Mouse (Mus musculus): ENCODE measurements around the gene Slc4a11. TPM values are rescaled to one million over a fixed set of nuclear protein-coding genes. Genes with fewer than 3 reads are reported as not detected.
"Not testable (repeated sequence)": the region's sequence is repeated elsewhere in the genome, so short reads cannot be mapped to it uniquely, and the experiment has no call there.

Gene Slc4a11
- polyA plus RNA-seq, 1 experiment from 2014 or later, result 0.15 TPM

DNA sequence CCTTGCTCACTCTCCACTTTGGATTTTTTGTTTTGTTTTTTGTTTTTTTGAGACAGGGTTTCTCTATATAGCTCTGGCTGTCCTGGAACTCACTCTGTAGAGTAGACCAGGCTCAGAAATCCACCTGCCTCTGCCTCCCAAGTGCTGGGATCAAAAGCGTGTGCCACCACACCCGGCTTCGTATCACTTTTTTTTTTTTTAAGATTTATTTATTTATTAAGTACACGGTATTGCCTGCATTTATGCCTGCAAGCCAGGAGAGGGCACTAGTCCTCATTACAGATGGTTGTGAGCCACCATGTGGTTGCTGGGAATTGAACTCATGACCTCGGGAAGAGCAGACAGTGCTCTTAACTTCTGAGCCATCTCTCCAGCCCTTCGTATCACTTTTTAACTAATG is 48.3 kb downstream of the Slc4a11 start:
- not testable (repeated sequence) for ATAC-seq (ENCODE audit: low FRiP score); H3K4me3 ChIP-seq (ENCODE audit: low read depth, low read length); DNase-seq (ENCODE audit: low spot score); H3K27ac ChIP-seq (ENCODE audit: low read depth, low read length); H3K9me3 ChIP-seq (ENCODE audit: control insufficient read depth, low read length); H3K9ac ChIP-seq (ENCODE audit: low read depth, low read length); H3K27me3 ChIP-seq (ENCODE audit: control insufficient read depth, insufficient read depth, low read length); H3K4me2 ChIP-seq (replicated peaks; ENCODE audit: low read depth, low read length); H3K36me3 ChIP-seq (ENCODE audit: control insufficient read depth, insufficient read depth, low read length); H3K4me1 ChIP-seq (replicated peaks; ENCODE audit: control insufficient read depth, insufficient read depth, low read length)
- WGBS, result 84% methylated on average over 6 of the region's 6 CpGs

DNA sequence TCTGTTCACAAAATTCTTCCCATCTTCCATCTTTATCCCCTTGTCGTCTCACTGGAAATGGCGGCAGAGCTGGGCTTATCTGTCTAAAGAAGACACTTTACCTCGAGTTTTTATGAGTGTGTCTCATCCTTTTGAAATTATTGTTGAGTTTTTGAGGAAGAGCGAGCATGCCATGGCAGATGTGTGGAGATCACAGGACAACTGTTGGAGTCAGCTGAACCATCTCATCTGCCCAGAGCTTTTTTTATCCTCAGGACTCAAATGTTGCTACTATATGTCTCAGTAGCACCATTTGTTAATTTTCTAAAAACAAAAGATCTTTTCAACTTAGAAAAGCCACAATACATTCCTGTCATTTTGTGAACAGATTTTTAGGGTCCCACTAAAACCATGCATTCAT is 52.1 kb downstream of the Slc4a11 start:
- no peak for DNase-seq (ENCODE audit: low spot score)
- H3K36me3 ChIP-seq (ENCODE audit: control insufficient read depth, insufficient read depth, low read length), result no peaks in the 10 kb centered on the region
- ATAC-seq (ENCODE audit: low FRiP score), result no peak
- H3K4me3 ChIP-seq (ENCODE audit: low read depth, low read length), result no peak overlapping the region
- H3K9me3 ChIP-seq (ENCODE audit: control insufficient read depth, low read length), result no peaks in the 10 kb centered on the region
- no peak overlapping the region for H3K4me2 ChIP-seq (replicated peaks; ENCODE audit: low read depth, low read length)
- H3K27ac ChIP-seq (ENCODE audit: low read depth, low read length), result no peak overlapping the region
- H3K9ac ChIP-seq (ENCODE audit: low read depth, low read length), result no peak overlapping the region
- peaks cover 2% of the 10 kb centered on the region; the same call in 1 of the 2 replicates for H3K27me3 ChIP-seq (ENCODE audit: control insufficient read depth, insufficient read depth, low read length)
- H3K4me1 ChIP-seq (replicated peaks; ENCODE audit: control insufficient read depth, insufficient read depth, low read length), result peaks cover 2% of the 10 kb centered on the region; the same call in 1 of the 2 replicates
- 86% methylated on average over 4 of the region's 4 CpGs for WGBS

DNA sequence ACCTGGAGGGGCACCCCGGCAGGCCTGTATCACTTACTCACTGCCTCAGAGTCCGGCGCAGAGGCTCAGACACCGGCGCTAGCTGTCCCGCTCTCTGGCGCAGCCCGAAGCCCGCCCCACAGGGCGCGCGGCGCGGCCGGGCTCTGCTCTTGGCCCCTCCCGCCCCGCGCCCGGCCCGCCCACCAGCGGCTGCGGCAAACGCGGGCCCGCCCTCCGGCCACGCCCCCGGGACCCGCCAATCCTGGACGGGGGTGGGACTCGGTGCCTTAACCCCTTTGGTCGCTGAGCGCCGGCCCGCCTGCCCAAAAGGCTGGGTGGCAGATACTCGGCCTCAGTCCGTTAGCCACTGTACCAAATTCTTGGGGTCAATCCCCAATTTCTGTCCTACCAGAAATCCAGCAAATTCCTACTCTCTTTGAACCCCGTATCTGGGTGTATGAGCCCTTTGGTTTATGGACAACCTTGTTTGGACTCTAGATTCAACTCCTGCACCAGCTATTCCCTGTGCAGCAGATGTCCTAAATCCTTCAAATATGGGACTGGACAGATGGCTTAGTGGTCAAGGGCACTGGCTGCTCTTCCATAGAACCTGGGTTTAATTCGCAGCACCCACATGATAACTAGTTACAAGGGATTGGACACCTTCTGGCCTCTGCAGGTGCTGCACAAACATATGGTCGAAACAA is 54.5 kb downstream of the Slc4a11 start, which contains the start of gene Lzts3:
Lzts3 (minus strand) TSS at position 120 of the 686 bp plus-strand sequence.
- H3K36me3 ChIP-seq (ENCODE audit: control insufficient read depth, insufficient read depth, low read length), result no peaks in the 10 kb centered on the region
- ATAC-seq (ENCODE audit: low FRiP score) (peak; percentile 96), DNase-seq (ENCODE audit: low spot score) (peak; percentile 96)
- peak within 1 kb of the TSS; percentile 64 for H3K4me3 ChIP-seq (ENCODE audit: low read depth, low read length)
- peaks cover 2% of the 10 kb centered on the region; the same call in 1 of the 2 replicates for H3K4me1 ChIP-seq (replicated peaks; ENCODE audit: control insufficient read depth, insufficient read depth, low read length)
- H3K4me2 ChIP-seq (replicated peaks; ENCODE audit: low read depth, low read length), result peak within 1 kb of the TSS; percentile 98
- peak within 1 kb of the TSS; percentile 39; the same call in 1 of the 2 replicates for H3K27ac ChIP-seq (ENCODE audit: low read depth, low read length)
- peaks cover 9% of the 10 kb centered on the region; the same call in 1 of the 2 replicates for H3K27me3 ChIP-seq (ENCODE audit: control insufficient read depth, insufficient read depth, low read length)
- 3% methylated on average over 40 of the region's 40 CpGs for WGBS
- peak within 1 kb of the TSS; percentile 73 for H3K9ac ChIP-seq (ENCODE audit: low read depth, low read length)
- no peaks in the 10 kb centered on the region for H3K9me3 ChIP-seq (ENCODE audit: control insufficient read depth, low read length)

DNA sequence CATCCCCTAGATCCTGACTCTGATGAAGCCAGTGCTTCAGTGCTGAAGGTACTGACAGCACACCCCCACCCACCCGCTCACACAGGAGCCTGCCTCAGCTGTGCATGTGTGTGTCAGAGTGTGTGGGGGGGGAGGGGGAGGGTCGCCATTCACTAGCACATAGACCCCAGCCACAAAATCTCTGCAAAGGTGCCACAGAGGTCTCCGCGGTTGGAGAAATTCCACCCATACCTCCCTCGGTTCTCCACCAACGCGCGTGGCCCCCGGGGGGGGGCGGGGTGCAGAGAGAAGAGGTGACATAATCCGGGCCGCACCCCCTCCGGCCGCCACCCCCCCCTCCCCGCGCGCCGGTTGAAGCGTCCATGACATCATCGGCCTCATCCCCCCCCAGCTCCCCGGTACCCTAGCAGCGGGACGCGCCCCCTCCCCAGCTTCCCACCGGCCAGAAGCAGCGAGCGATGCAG is 55.1 kb downstream of the Slc4a11 start:
- peak; percentile 52 for DNase-seq (ENCODE audit: low spot score)
- peaks cover 13% of the 10 kb centered on the region for H3K27me3 ChIP-seq (ENCODE audit: control insufficient read depth, insufficient read depth, low read length)
- ATAC-seq (ENCODE audit: low FRiP score), result peak; percentile 74
- H3K36me3 ChIP-seq (ENCODE audit: control insufficient read depth, insufficient read depth, low read length), result no peaks in the 10 kb centered on the region
- peaks cover 2% of the 10 kb centered on the region; the same call in 1 of the 2 replicates for H3K4me1 ChIP-seq (replicated peaks; ENCODE audit: control insufficient read depth, insufficient read depth, low read length)
- H3K27ac ChIP-seq (ENCODE audit: low read depth, low read length), result peak overlapping the region; percentile 39; the same call in 1 of the 2 replicates
- H3K4me2 ChIP-seq (replicated peaks; ENCODE audit: low read depth, low read length), result peak overlapping the region; percentile 98
- peak overlapping the region; percentile 73 for H3K9ac ChIP-seq (ENCODE audit: low read depth, low read length)
- no peaks in the 10 kb centered on the region for H3K9me3 ChIP-seq (ENCODE audit: control insufficient read depth, low read length)
- H3K4me3 ChIP-seq (ENCODE audit: low read depth, low read length), result peak overlapping the region; percentile 64
- WGBS, result 0% methylated on average over 19 of the region's 27 CpGs

DNA sequence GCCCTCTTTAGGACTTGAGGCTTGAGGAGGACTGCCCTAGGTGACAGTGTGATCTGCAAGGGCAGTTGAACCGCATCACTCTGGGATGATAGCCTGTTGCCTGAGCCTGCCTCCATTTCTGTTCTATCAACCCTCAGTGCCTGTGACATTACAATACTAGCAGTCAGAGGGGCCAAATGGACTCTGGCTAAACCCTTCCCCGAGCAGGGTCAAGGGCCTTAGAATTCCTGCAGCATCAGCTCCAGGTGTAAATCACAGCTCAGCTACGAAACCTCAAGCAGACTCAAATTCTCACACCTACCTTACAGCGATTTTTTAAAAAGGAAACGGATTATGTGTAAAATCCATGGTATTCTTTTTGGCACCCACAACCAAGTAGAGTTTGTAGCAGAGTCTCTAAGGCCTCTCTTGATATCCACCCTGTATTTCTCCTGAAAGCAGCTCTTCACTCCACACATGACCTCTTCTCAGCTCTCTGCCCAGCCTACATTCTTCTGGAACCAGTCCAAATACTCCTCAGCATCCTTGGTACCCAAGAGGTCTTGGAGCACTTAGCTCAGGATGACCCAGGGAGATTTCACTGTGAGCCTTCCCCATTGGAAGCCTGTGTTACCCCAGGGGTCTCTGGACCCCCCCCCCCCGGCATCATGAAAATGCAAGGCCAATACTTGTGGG is 55.8 kb downstream of the Slc4a11 start:
- peak overlapping the region; percentile 73; the same call in 1 of the 2 replicates for H3K9ac ChIP-seq (ENCODE audit: low read depth, low read length)
- 72% methylated on average over 6 of the region's 6 CpGs for WGBS
- no peak overlapping the region for H3K27ac ChIP-seq (ENCODE audit: low read depth, low read length)
- ATAC-seq (ENCODE audit: low FRiP score) (no peak), DNase-seq (ENCODE audit: low spot score) (no peak)
- H3K27me3 ChIP-seq (ENCODE audit: control insufficient read depth, insufficient read depth, low read length), result peaks cover 20% of the 10 kb centered on the region
- H3K4me3 ChIP-seq (ENCODE audit: low read depth, low read length), result peak overlapping the region; percentile 64; the same call in 1 of the 2 replicates
- peak overlapping the region; percentile 98; the same call in 1 of the 2 replicates for H3K4me2 ChIP-seq (replicated peaks; ENCODE audit: low read depth, low read length)
- H3K9me3 ChIP-seq (ENCODE audit: control insufficient read depth, low read length), result no peaks in the 10 kb centered on the region
- peaks cover 2% of the 10 kb centered on the region; the same call in 1 of the 2 replicates for H3K4me1 ChIP-seq (replicated peaks; ENCODE audit: control insufficient read depth, insufficient read depth, low read length)
- H3K36me3 ChIP-seq (ENCODE audit: control insufficient read depth, insufficient read depth, low read length), result no peaks in the 10 kb centered on the region

DNA sequence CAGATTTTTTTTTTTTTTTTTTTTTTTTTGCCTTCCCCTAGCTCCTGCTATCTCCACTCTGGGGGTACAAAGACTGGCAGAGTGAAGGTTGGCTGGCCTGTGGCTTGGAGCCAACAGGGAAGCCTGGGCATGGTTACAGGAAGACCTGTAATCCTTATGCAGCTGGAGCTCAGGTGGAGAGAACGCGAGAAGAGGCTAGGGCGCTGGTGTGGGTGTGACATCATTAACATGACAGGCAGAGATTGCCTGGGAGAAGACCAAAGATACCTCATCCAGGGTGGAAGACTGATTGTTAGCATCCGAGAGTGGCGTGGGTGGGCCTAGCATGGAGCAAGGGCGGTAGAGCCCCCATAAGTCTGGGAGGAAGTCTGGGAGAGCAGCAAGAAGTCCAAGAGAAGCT is 58.0 kb downstream of the Slc4a11 start:
- H3K36me3 ChIP-seq (ENCODE audit: control insufficient read depth, insufficient read depth, low read length), result no peaks in the 10 kb centered on the region
- H3K4me2 ChIP-seq (replicated peaks; ENCODE audit: low read depth, low read length), result no peak overlapping the region
- H3K27me3 ChIP-seq (ENCODE audit: control insufficient read depth, insufficient read depth, low read length), result peaks cover 42% of the 10 kb centered on the region
- no peak for ATAC-seq (ENCODE audit: low FRiP score)
- WGBS, result 73% methylated on average over 6 of the region's 6 CpGs
- H3K9ac ChIP-seq (ENCODE audit: low read depth, low read length), result no peak overlapping the region
- H3K4me1 ChIP-seq (replicated peaks; ENCODE audit: control insufficient read depth, insufficient read depth, low read length), result peaks cover 11% of the 10 kb centered on the region
- no peaks in the 10 kb centered on the region for H3K9me3 ChIP-seq (ENCODE audit: control insufficient read depth, low read length)
- no peak overlapping the region for H3K4me3 ChIP-seq (ENCODE audit: low read depth, low read length)
- no peak for DNase-seq (ENCODE audit: low spot score)
- no peak overlapping the region for H3K27ac ChIP-seq (ENCODE audit: low read depth, low read length)

DNA sequence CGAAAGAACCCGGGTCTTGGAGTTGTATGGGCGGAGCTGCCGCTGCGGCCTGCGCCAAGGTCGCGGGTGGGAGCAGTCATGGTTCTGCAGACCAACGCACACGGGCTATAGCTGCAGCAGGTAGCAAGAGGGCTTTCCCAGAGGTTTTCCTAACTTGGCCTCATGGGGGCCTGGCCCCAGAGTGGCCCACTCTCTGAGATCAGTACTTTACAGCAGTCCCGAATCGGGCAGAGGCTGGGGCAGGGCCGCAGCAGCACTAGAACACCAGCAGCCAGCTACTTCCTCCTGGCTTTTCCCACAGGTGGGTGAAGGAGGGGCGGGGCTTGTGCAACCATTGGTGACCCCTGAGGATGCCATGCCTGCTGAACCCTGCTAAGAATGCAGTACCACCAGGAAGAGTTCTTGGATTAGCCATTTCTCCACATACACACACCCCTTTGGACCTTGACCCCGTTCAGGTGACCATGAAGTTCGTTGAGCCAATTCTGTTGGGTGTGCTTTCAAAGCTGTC is 59.2 kb downstream of the Slc4a11 start:
- 28% methylated on average over 16 of the region's 16 CpGs for WGBS
- DNase-seq (ENCODE audit: low spot score) (no peak), ATAC-seq (ENCODE audit: low FRiP score) (no peak)
- Histone ChIP-seq H3K4me3 (ENCODE audit: low read depth, low read length) (no peak overlapping the region), H3K9ac (ENCODE audit: low read depth, low read length) (no peak overlapping the region), H3K36me3 (ENCODE audit: control insufficient read depth, insufficient read depth, low read length) (no peaks in the 10 kb centered on the region), H3K4me1 (replicated peaks; ENCODE audit: control insufficient read depth, insufficient read depth, low read length) (peaks cover 11% of the 10 kb centered on the region), H3K27ac (ENCODE audit: low read depth, low read length) (no peak overlapping the region), H3K4me2 (replicated peaks; ENCODE audit: low read depth, low read length) (no peak overlapping the region), H3K27me3 (ENCODE audit: control insufficient read depth, insufficient read depth, low read length) (peaks cover 50% of the 10 kb centered on the region), H3K9me3 (ENCODE audit: control insufficient read depth, low read length) (no peaks in the 10 kb centered on the region)

DNA sequence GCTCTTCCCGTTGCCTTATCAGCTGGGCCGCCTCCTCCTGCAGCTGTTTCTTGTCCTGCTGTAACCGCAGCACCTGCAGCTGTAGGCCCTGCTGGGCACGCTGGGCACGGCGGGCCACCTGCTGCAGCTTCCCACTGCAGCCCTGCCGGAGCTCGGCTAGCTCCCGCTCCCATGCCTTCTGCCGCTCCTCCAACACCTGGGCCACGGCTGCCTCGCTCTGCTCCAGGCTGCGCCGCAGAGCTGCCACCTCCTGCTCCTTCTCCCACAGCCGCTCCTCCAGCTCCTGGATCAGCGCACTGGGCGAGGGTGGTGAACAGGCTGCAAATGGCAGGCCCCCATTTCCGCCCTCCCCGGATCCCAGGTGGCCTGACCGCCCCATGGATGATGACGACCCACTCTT is 61.5 kb downstream of the Slc4a11 start:
- H3K4me3 ChIP-seq (ENCODE audit: low read depth, low read length), result no peak overlapping the region
- DNase-seq (ENCODE audit: low spot score), result peak; percentile 32
- 6% methylated on average over 21 of the region's 21 CpGs for WGBS
- no peak overlapping the region for H3K9ac ChIP-seq (ENCODE audit: low read depth, low read length)
- no peak overlapping the region for H3K27ac ChIP-seq (ENCODE audit: low read depth, low read length)
- H3K9me3 ChIP-seq (ENCODE audit: control insufficient read depth, low read length), result no peaks in the 10 kb centered on the region
- ATAC-seq (ENCODE audit: low FRiP score), result no peak
- H3K4me1 ChIP-seq (replicated peaks; ENCODE audit: control insufficient read depth, insufficient read depth, low read length), result peaks cover 8% of the 10 kb centered on the region
- peak overlapping the region; percentile 20 for H3K4me2 ChIP-seq (replicated peaks; ENCODE audit: low read depth, low read length)
- no peaks in the 10 kb centered on the region for H3K36me3 ChIP-seq (ENCODE audit: control insufficient read depth, insufficient read depth, low read length)
- H3K27me3 ChIP-seq (ENCODE audit: control insufficient read depth, insufficient read depth, low read length), result peaks cover 48% of the 10 kb centered on the region

Data from hindbrain, embryonic 11.5 days (tissue).